In the genomic region with DNA sequence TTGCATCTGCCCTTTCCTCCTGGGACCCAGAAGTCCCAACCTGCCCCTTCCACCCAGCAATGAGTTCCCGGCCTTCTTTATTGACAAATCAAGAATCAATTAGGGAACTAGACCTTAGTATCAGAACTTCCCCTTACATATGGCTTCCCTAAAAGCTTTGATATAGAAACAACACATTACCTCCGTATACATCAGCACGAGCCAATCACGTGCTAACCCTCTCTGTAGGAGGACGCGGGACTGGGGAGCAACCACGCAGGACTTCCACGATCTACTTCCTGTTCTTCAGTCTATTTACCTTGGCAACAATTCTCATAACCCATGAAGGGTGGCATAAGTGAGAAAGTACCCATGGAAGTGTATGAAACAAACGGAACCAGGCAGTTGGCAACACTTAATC, we compare ENCODE assay signal across 25 mouse cellular contexts. TPM values are rescaled to one million over a fixed set of nuclear protein-coding genes. Genes with fewer than 3 reads are reported as not detected.
DNase-seq lines count a peak whose midpoint lies in the region; ATAC-seq and TF ChIP-seq lines count a peak whose summit lies in the region.
"Had no signal": no experiment of that assay in that cellular context is flagged by ENCODE, and none has a peak within 500 bp of the region (broad histone marks: within the 10 kb centered on the region; RNA-seq: fewer than 3 reads in every experiment).

No protein-coding gene starts in this region.

- H3K27ac ChIP-seq in midbrain, embryonic 13.5 days: peak overlapping the region; percentile 51; the same call in 1 of the 2 replicates
- H3K27ac ChIP-seq in midbrain, embryonic 15.5 days: no peak overlapping the region
- H3K27ac ChIP-seq in MEL (ENCODE audit: control insufficient read depth, low read depth, low read length): peak overlapping the region; percentile 37; the same call in 1 of the 2 replicates
- no peak overlapping the region for H3K27ac ChIP-seq in heart, embryonic 10.5 days
- H3K27ac ChIP-seq: forebrain, embryonic 13.5 days; hindbrain, embryonic 10.5 days; layer of hippocampus, adult 2 months; neural tube, embryonic 15.5 days had no signal

- no peaks in the 10 kb centered on the region for H3K9me3 ChIP-seq in midbrain, embryonic 13.5 days
- H3K9me3 ChIP-seq in midbrain, embryonic 15.5 days: no peaks in the 10 kb centered on the region
- H3K9me3 ChIP-seq in MEL (replicated peaks; ENCODE audit: insufficient read depth, low read length): no peaks in the 10 kb centered on the region
- no peaks in the 10 kb centered on the region for H3K9me3 ChIP-seq in heart, embryonic 10.5 days
- H3K9me3 ChIP-seq: forebrain, embryonic 13.5 days; hindbrain, embryonic 10.5 days; neural tube, embryonic 15.5 days had no signal

- TF ChIP-seq RAD21 in MEL (IDR thresholded peaks at IDR 0.05; ENCODE audit: low read depth, low read length): no peak

- no peak overlapping the region for H3K4me2 ChIP-seq in midbrain, embryonic 13.5 days (replicated peaks)
- no peak overlapping the region for H3K4me2 ChIP-seq in midbrain, embryonic 15.5 days
- H3K4me2 ChIP-seq: forebrain, embryonic 13.5 days; heart, embryonic 11.5 days; neural tube, embryonic 15.5 days had no signal

- whole genome bisulfite sequencing in midbrain, embryonic 13.5 days: 94% methylated on average over 9 of the region's 9 CpGs
- WGBS in midbrain, embryonic 15.5 days: 90% methylated on average over 9 of the region's 9 CpGs
- 91% methylated on average over 9 of the region's 9 CpGs for WGBS in heart, embryonic 10.5 days

- DNase-seq in MEL (ENCODE audit: low read depth, low spot score): peak; percentile 71
- DNase-seq in heart, embryonic 10.5 days (ENCODE audit: low spot score): no peak
- DNase-seq in left cerebral cortex, postnatal 10 days (ENCODE audit: extremely low spot score in 1 of 2, low spot score in 2 of 2): no peak
- DNase-seq: adrenal gland, postnatal 36 days; B cell, adult 2 months; cerebellum, adult 11-12 months; gastrocnemius, postnatal 36 days; kidney, postnatal 25 days; right cerebral cortex, postnatal 14 days; spleen, adult 18-20 months; thymus, postnatal 14 days had no signal

- H3K4me3 ChIP-seq in midbrain, embryonic 13.5 days (replicated peaks): no peak overlapping the region
- no peak overlapping the region for H3K4me3 ChIP-seq in midbrain, embryonic 15.5 days
- H3K4me3 ChIP-seq in MEL (ENCODE audit: control insufficient read depth in 1 of 2, insufficient read depth in 1 of 2, low read depth in 2 of 2, low read length in 2 of 2): peak overlapping the region in 1 of 2 experiments; percentile 4; a peak in 1 of 4 replicates
- H3K4me3 ChIP-seq in heart, embryonic 10.5 days: no peak overlapping the region
- H3K4me3 ChIP-seq: forebrain, embryonic 13.5 days; hindbrain, embryonic 10.5 days; layer of hippocampus, adult 2 months; neural tube, embryonic 15.5 days had no signal

- intact Hi-C loops in left cerebral cortex, postnatal 10 days (cut with DNase I): no loop called here

- peaks cover 7% of the 10 kb centered on the region for H3K4me1 ChIP-seq in midbrain, embryonic 13.5 days (replicated peaks)
- H3K4me1 ChIP-seq in midbrain, embryonic 15.5 days: no peaks in the 10 kb centered on the region; the same call in 1 of the 2 replicates
- peaks cover 2 to 10% of the 10 kb centered on the region in 2 experiments for H3K4me1 ChIP-seq in MEL (ENCODE audit: control insufficient read depth in 1 of 2, insufficient read depth in 2 of 2, low read length in 2 of 2)
- no peaks in the 10 kb centered on the region for H3K4me1 ChIP-seq in heart, embryonic 10.5 days
- H3K4me1 ChIP-seq: hindbrain, embryonic 10.5 days; neural tube, embryonic 15.5 days had no signal

- H3K36me3 ChIP-seq in midbrain, embryonic 13.5 days: no peaks in the 10 kb centered on the region
- H3K36me3 ChIP-seq in midbrain, embryonic 15.5 days (replicated peaks): no peaks in the 10 kb centered on the region
- H3K36me3 ChIP-seq in MEL (ENCODE audit: control insufficient read depth in 1 of 2, insufficient read depth in 2 of 2, low read length in 2 of 2): peaks cover 0 to 10% of the 10 kb centered on the region in 2 experiments; a peak in 2 of 4 replicates
- H3K36me3 ChIP-seq in heart, embryonic 10.5 days: no peaks in the 10 kb centered on the region
- H3K36me3 ChIP-seq: hindbrain, embryonic 10.5 days; neural tube, embryonic 15.5 days had no signal

- peak in 1 of 2 experiments; percentile 4; a peak in 1 of 4 replicates for TF ChIP-seq EP300 in MEL (IDR thresholded peaks at IDR 0.05; ENCODE audit: low read depth in 1 of 2, low read length in 2 of 2)

- no peaks in the 10 kb centered on the region for H3K79me2 ChIP-seq in MEL (ENCODE audit: control insufficient read depth, insufficient read depth, low read length, poor library complexity)

- no peak for TF ChIP-seq CTCF in MEL (IDR thresholded peaks at IDR 0.05 in 2 of 3, conservative IDR thresholded peaks at IDR 0.05 in 1 of 3; ENCODE audit: control insufficient read depth in 1 of 3, insufficient read depth in 1 of 3, low read depth in 2 of 3, low read length in 3 of 3, poor library complexity in 1 of 3, severe bottlenecking in 1 of 3)

- no peak for ATAC-seq in midbrain, embryonic 13.5 days
- ATAC-seq in midbrain, embryonic 15.5 days (replicated peaks): no peak
- peak; percentile 85 for ATAC-seq in granulocyte monocyte progenitor cell, adult 5-6 weeks (replicated peaks; ENCODE audit: poor library complexity, severe bottlenecking)
- peak; percentile 90 for ATAC-seq in monocyte, adult 5-6 weeks (replicated peaks; ENCODE audit: insufficient number of reproducible peaks, low FRiP score, low TSS enrichment, poor library complexity, severe bottlenecking)
- no peak for ATAC-seq in erythroid progenitor cell, adult 5-6 weeks (replicated peaks; ENCODE audit: low FRiP score, poor library complexity, severe bottlenecking)
- ATAC-seq: forebrain, embryonic 13.5 days; hindbrain, embryonic 16.5 days; intestine, embryonic 16.5 days; midbrain, embryonic 16.5 days had no signal

- no peak overlapping the region for H3K9ac ChIP-seq in midbrain, embryonic 13.5 days (replicated peaks)
- H3K9ac ChIP-seq in midbrain, embryonic 15.5 days: no peak overlapping the region
- H3K9ac ChIP-seq in MEL (ENCODE audit: control insufficient read depth, low read depth, low read length, poor library complexity, severe bottlenecking): peak overlapping the region; percentile 24; the same call in 1 of the 2 replicates
- H3K9ac ChIP-seq: forebrain, embryonic 13.5 days; neural tube, embryonic 15.5 days had no signal

- TF ChIP-seq POLR2A in MEL (IDR thresholded peaks at IDR 0.05; ENCODE audit: control insufficient read depth in 1 of 2, insufficient read depth in 1 of 2, low read depth in 1 of 2, low read length in 2 of 2, poor library complexity in 1 of 2): no peak

- H3K27me3 ChIP-seq in midbrain, embryonic 13.5 days: no peaks in the 10 kb centered on the region
- no peaks in the 10 kb centered on the region for H3K27me3 ChIP-seq in midbrain, embryonic 15.5 days (replicated peaks)
- H3K27me3 ChIP-seq in MEL (ENCODE audit: control insufficient read depth in 1 of 2, insufficient read depth in 2 of 2, low read length in 2 of 2): no peaks in the 10 kb centered on the region
- no peaks in the 10 kb centered on the region for H3K27me3 ChIP-seq in heart, embryonic 10.5 days (ENCODE audit: insufficient read depth, poor library complexity, severe bottlenecking)
- H3K27me3 ChIP-seq: CH12.LX; forebrain, embryonic 13.5 days; neural tube, embryonic 15.5 days had no signal

TF ChIP-seq in MEL, 35 proteins besides CTCF, POLR2A, EP300 and RAD21 (continues in another document):
- TF ChIP-seq MAX (IDR thresholded peaks at IDR 0.05; ENCODE audit: low read length) (peak; percentile 77; the same call in 1 of the 2 replicates), CHD1 (IDR thresholded peaks at IDR 0.05; ENCODE audit: low read depth, low read length) (no peak), MYC (IDR thresholded peaks at IDR 0.05; ENCODE audit: low read depth, low read length) (peak; percentile 49; the same call in 1 of the 2 replicates), SIN3A (IDR thresholded peaks at IDR 0.05; ENCODE audit: low read length) (0 out of 2 replicates have a peak, but pooled peaks have one; percentile 23), ZKSCAN1 (IDR thresholded peaks at IDR 0.05; ENCODE audit: low read depth, low read length) (no peak), ELF1 (IDR thresholded peaks at IDR 0.05; ENCODE audit: low read depth, low read length) (no peak), UBTF (IDR thresholded peaks at IDR 0.05; ENCODE audit: borderline replicate concordance, insufficient read depth, low read depth, low read length) (no peak)

RNA-seq across cellular contexts. Expression of gene H2afz, which starts 15.9 kb away (rescaled TPM):
- polyA plus RNA-seq in midbrain, embryonic 13.5 days (2015; fragmentation: Nextera tagmentation; extraction: Ambion mirVana): 1,499 and 1,592 TPM in 2 replicates
- 694 and 721 TPM in 2 replicates for polyA plus RNA-seq in midbrain, embryonic 15.5 days (2015; fragmentation: Nextera tagmentation; extraction: Ambion mirVana)
- total RNA-seq in MEL (2012; rRNA removed): 1,732 and 2,078 TPM in 2 replicates
- 1,000 to 10,000 TPM; 1,006 to 3,472 TPM for polyA plus RNA-seq in MEL (2012; ENCODE audit: insufficient read depth in 1 of 2, insufficient read length in 2 of 2, low read depth in 1 of 2, low replicate concordance in 2 of 2, missing spikeins in 1 of 2)
- 1,151 and 1,351 TPM in 2 replicates for total RNA-seq in granulocyte monocyte progenitor cell, adult 5-6 weeks (2014; fragmentation: Nextera tagmentation)
- total RNA-seq in granulocyte monocyte progenitor cell, adult 5-6 weeks (2017): 1,517 and 1,875 TPM in 2 replicates
- total RNA-seq in monocyte, adult 5-6 weeks (2017): 654 to 930 TPM (median 732 TPM) in 3 replicates
- total RNA-seq in erythroid progenitor cell, adult 5-6 weeks (2015; ENCODE audit: low replicate concordance): 951 and 1,242 TPM in 2 replicates
- total RNA-seq in erythroid progenitor cell, adult 5-6 weeks (2017; ENCODE audit: low replicate concordance): 578 and 824 TPM in 2 replicates
- polyA plus RNA-seq in heart, embryonic 10.5 days (2016; fragmentation: Nextera tagmentation; extraction: Ambion mirVana): 1,437 and 1,931 TPM in 2 replicates
- total RNA-seq in left cerebral cortex, postnatal 10 days (2021): 100 to 1,000 TPM; 180 to 201 TPM

RNA-seq across cellular contexts. Expression of gene Dnajb14, which starts 19.1 kb away (rescaled TPM):
- 9.4 and 12.1 TPM in 2 replicates for polyA plus RNA-seq in midbrain, embryonic 13.5 days (2015; fragmentation: Nextera tagmentation; extraction: Ambion mirVana)
- polyA plus RNA-seq in midbrain, embryonic 15.5 days (2015; fragmentation: Nextera tagmentation; extraction: Ambion mirVana): 15.8 and 16.7 TPM in 2 replicates
- total RNA-seq in MEL (2012; rRNA removed): 4.2 and 4.4 TPM in 2 replicates
- polyA plus RNA-seq in MEL (2012; ENCODE audit: insufficient read depth in 1 of 2, insufficient read length in 2 of 2, low read depth in 1 of 2, low replicate concordance in 2 of 2, missing spikeins in 1 of 2): 1 to 10 TPM in 1 of 2 experiments, not detected in 1; 6.1 TPM
- total RNA-seq in granulocyte monocyte progenitor cell, adult 5-6 weeks (2014; fragmentation: Nextera tagmentation): 6.2 and 7.4 TPM in 2 replicates
- total RNA-seq in granulocyte monocyte progenitor cell, adult 5-6 weeks (2017): 4.8 and 7.1 TPM in 2 replicates
- 14.1 to 21.8 TPM (median 15.1 TPM) in 3 replicates for total RNA-seq in monocyte, adult 5-6 weeks (2017)
- 5.0 and 7.6 TPM in 2 replicates for total RNA-seq in erythroid progenitor cell, adult 5-6 weeks (2015; ENCODE audit: low replicate concordance)
- total RNA-seq in erythroid progenitor cell, adult 5-6 weeks (2017; ENCODE audit: low replicate concordance): 4.1 and 6.0 TPM in 2 replicates
- polyA plus RNA-seq in heart, embryonic 10.5 days (2016; fragmentation: Nextera tagmentation; extraction: Ambion mirVana): 11.1 and 12.9 TPM in 2 replicates
- total RNA-seq in left cerebral cortex, postnatal 10 days (2021): 10 to 100 TPM; 39.1 to 41.5 TPM

Comparison
In these comparisons a context has a peak if more than half of its experiments do, and no peak if none do; other contexts are left out.
1. H3K27ac ChIP-seq: peak in midbrain, embryonic 13.5 days (single experiment) and MEL (single experiment); none in midbrain, embryonic 15.5 days (single experiment) and heart, embryonic 10.5 days (single experiment).
2. ATAC-seq: peak in granulocyte monocyte progenitor cell, adult 5-6 weeks (single experiment) and monocyte, adult 5-6 weeks (single experiment); none in midbrain, embryonic 13.5 days (single experiment), midbrain, embryonic 15.5 days (single experiment) and erythroid progenitor cell, adult 5-6 weeks (single experiment).